Mouse (Mus musculus): ENCODE results near the gene Foxd1.

Gene Foxd1

DNA sequence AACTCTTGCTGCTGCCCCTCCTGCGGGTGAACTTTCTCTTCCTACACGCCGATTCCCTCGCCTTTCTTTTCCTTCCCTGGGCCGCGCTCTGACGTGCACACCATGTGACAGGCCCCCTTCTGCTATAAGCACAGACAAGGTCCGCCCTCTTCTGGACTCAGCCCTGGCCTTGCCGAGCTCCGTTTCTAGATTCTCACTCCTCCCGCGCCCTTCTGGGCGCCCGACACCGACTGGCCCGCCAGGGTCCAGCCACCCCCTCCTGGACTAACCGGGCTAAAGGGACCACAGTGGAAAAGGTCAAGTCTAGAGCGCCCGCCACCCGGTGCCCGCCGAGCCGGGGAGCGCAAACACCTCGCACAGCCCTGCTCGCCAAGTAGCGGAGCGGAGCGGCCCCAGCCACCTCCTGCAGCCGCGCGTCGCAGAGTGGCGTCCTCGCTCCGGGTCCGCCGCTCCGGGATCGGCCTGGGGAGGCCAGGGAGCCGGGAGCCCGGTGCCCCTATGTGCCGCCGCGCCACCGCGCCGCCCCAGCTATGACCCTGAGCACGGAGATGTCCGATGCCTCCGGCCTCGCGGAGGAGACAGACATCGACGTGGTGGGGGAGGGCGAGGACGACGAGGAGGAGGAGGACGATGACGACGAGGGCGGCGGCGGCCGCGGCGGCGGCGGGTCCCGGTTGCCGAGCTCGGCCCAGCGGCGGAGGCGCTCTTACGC is at the start of gene Foxd1:
TSS of gene Foxd1 (plus strand) at position 153 of the 712 bp plus-strand sequence.
- DNase-seq (ENCODE audit: low read depth, low spot score): no peak

DNA sequence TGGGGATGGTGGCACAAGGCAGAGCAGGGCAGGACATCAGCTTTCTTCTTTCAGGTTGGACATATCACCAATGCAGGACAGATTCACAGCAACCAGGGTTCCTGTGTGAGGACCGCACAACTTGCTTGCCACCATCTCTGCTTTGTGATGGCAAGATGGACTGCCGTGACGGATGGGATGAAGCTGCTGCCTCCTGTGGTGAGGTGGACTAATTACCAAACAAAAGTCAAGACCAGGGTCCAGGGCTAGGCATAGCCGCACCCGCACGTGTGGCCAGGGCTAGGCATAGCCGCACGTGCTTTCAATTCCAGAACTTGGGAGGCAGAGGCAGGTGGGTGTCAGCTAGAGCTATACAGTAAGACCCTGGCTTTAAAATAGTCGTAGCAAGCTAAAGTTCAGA is 48.8 kb upstream of the Foxd1 start:
- DNase-seq (ENCODE audit: low read depth, low spot score): no peak

- DNase-seq (ENCODE audit: low read depth, low spot score): no peak
Measured at GRCm38 (mm10) chr13:98306393-98306792, 47.6 kb upstream of the Foxd1 start.

- no peak for DNase-seq (ENCODE audit: low read depth, low spot score)
Measured at GRCm38 (mm10) chr13:98306852-98307475, 47.1 kb upstream of the Foxd1 start.

DNA sequence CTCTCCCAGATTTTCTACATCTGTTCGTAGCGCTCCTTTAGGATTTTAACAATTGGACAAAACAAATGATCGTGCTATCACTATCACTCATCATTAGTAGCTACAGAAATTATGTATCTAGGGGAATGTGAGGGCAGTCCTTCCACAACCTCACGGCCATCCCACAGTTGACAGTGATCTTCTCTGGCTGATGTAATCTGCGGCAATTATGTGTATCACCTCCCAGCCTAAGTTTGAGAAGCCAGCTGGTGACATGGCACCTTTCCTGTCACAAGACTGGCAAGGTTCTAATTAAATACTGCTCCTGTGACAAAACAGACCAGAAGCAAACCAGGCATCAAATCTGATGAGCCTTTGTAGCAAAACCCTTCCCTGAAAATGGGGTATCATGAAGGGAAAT is 46.0 kb upstream of the Foxd1 start:
- no peak for DNase-seq (ENCODE audit: low read depth, low spot score)

DNA sequence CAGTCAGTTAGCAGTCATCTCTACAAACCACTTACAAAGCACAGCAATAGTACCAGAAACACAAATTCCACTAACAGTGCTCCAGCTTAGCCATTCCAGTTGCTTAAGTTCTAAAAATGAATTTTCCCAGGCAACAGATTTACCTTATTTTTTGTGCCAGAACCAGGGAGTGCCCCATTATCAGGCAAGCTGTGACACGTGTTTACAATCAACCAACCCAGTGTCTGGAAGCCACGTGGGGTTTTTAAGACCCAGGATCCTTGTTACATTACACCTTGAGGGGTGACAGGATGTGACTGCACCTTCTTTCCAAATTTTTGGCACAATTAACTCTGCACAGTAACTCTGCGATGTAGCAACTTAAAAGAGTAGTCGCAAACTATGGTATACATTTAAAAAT is 45.3 kb upstream of the Foxd1 start:
- DNase-seq (ENCODE audit: low read depth, low spot score): no peak

GRCm38 (mm10) chr13:98311597-98311996 is 42.4 kb upstream of the Foxd1 start:
- no peak for DNase-seq (ENCODE audit: low read depth, low spot score)

- DNase-seq (ENCODE audit: low read depth, low spot score): no peak
Measured at GRCm38 (mm10) chr13:98313631-98314030, 40.4 kb upstream of the Foxd1 start.

- no peak for DNase-seq (ENCODE audit: low read depth, low spot score)
Measured at GRCm38 (mm10) chr13:98315124-98315523, 38.9 kb upstream of the Foxd1 start.

DNA sequence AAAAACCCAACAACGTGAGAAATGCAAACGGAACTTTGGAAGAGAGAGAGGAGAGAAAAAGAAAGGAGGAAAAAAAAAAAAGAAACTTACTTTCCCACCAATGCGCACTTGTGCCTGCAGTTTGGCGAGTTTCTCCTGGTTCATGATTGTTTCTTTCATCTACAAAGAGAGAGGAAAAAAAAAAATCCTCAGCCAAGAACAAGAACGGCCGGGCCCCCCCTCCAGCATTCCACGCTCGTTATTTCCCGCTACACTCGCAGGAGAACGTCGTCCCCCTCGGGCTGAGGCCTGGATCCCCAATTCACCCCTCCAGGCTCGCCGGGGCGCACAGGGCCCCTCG is 37.9 kb upstream of the Foxd1 start:
- DNase-seq (ENCODE audit: low read depth, low spot score): no peak

- DNase-seq (ENCODE audit: low read depth, low spot score): peak; percentile 75
Measured at GRCm38 (mm10) chr13:98316480-98317245, 37.4 kb upstream of the Foxd1 start, which contains the start of gene Btf3. TSS of gene Btf3 (minus strand) at chr13:98317006.

- no peak for DNase-seq (ENCODE audit: low read depth, low spot score)
Measured at GRCm38 (mm10) chr13:98317246-98317677, 36.8 kb upstream of the Foxd1 start.

- DNase-seq (ENCODE audit: low read depth, low spot score): no peak
Measured at GRCm38 (mm10) chr13:98317911-98318310, 36.1 kb upstream of the Foxd1 start.

DNA sequence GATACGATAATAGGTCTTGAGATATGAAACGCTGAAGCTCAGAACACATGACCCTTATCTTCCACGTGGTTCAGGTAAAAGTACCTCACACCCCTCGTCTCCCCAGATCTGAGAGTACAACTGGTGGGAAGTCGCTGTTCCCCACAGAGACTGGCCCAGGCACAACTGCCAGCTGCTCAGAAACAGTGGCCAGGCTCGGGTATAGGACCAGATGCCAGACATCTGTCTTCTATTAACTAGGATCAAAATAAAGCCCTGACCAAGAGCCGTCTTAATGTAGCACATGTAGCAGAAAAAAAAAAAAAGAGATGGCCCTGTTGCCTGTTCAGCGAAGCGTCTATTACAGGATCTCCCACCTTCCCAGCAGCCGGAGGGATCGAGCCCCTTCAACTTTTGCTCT is 29.0 kb upstream of the Foxd1 start:
- DNase-seq (ENCODE audit: low read depth, low spot score): no peak

GRCm38 (mm10) chr13:98332106-98332505 is 21.9 kb upstream of the Foxd1 start:
- DNase-seq (ENCODE audit: low read depth, low spot score): no peak

DNA sequence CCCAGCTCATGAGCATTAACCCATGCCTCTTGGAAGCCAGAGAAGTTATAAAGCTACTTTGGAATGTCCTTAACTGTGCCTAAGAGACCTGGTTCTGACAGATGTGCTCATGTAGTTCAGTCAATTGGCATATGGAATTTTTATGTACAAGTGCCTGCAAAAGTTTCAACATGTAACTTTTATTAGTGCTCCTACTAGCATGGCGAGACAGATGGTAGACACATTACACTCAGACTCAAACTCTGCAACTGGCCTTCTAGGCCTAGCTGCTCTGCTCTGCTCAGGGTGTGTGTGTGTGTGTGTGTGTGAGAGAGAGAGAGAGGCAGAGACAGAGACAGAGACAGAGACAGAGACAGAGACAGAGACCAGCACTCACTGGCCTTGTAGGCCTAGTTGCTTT is 17.8 kb upstream of the Foxd1 start:
- no peak for DNase-seq (ENCODE audit: low read depth, low spot score)

DNA sequence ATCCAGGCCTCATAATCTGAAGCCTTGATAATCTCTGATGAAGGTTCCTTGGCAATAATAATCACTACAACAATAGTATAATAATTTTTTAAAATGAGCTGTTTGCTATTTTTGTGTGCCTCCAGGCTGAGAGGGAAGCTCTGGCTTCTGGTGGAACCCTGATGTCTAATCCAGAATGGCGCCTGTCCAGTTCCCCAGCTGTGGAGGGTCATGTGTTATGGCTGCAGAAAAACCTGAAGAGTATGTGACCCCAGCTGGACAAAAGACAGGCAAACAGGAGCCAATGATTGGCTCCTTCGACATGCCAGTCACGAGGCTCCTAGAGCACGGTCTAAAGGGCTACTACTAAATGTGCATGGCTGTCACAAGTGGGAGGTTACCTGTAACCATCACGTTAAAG is 13.5 kb upstream of the Foxd1 start:
- no peak for DNase-seq (ENCODE audit: low read depth, low spot score)

GRCm38 (mm10) chr13:98349491-98349890 is 4.6 kb upstream of the Foxd1 start:
- DNase-seq (ENCODE audit: low read depth, low spot score): no peak

DNA sequence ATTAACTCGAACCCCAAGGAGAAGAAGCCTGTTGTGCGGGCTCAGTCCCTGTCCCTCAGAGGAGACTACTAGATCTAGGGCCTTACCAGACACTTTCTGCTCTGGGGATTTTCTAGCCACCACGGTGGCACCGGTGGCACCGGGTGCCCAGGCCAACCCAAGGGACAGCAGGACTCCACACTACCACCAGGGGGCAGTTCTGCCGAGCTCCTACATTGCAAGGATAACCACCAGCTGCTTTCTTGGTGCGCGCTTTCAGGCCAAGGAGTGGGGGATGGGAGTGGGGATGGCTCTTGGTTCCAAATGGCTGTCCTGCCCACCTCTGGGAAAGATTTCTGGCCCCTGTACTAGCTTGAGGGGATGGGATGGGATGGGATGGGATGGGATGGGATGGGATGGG is 2.5 kb upstream of the Foxd1 start:
- no peak for DNase-seq (ENCODE audit: low read depth, low spot score)

DNA sequence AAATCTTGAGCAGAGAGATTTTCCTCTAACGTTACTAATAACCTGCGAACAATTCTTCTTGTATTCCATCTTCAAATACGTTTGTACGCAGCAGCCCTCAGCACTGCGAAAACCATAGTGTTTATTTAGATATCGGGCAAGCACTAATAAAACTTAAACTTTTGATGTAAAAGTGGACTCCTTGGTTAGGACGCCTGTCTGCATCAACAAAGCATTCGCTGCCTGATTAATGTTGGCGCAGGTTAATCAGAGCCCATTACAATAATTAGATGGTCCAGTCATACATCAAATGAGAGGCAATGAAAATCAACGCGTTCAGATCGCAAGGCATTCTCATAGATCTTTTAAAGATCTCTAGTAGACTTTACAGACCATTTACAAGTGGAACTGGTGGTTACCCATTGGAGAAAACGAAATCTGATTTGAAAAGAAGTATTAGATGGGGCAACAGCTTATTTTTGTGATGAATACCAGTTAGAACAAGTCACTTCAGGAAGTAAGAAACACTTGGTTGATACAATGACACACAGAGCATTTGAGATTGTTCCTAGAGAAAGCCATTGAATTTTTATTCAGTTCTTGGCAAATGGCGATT is 1.6 kb upstream of the Foxd1 start:
- DNase-seq (ENCODE audit: low read depth, low spot score): no peak

DNA sequence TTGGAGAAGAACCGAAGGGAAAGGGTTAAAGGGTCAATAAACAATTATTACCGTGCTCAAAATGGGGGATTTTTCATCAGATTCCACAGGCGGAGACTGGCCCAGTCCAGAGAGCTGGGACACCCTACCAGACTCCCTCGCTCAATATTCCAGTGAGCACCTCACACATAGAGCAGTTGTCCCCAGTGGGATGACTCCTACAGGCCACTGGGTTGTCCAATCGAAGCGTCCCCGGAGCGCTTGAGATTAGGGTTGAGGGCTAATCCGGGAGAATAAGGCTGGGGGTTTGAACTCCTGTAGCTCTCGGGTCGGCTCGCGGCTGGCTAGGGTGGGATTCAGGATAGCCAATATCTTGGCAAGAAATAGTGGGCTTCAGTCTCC is 343 bp upstream of the Foxd1 start:
- DNase-seq (ENCODE audit: low read depth, low spot score): no peak

- DNase-seq (ENCODE audit: low read depth, low spot score): no peak
Measured at GRCm38 (mm10) chr13:98354871-98355558, 973 bp downstream of the Foxd1 start.
